Mouse (Mus musculus) midbrain, embryonic 12.5 days (tissue): ENCODE data around the gene Serinc3. TPM values are rescaled to one million over a fixed set of nuclear protein-coding genes. Genes with fewer than 3 reads are reported as not detected.
"Not testable (repeated sequence)": the region's sequence is repeated elsewhere in the genome, so short reads cannot be mapped to it uniquely, and the experiment has no call there.

Experiments
- ATAC-seq: fragments of 200-750 bp; cut with Nextera tagmentation; 2 replicates; pipeline ENCODE4 v1.8.0; 2017; ENCODE audit warnings: low read depth, moderate TSS enrichment, moderate library complexity; ENCODE audit not compliant: low FRiP score
- H3K27ac ChIP-seq: fragments of 300-500 bp; sonication (generic); replicated peaks from 2 replicates; pipeline ENCODE4 v1.5.1; 2016; ENCODE audit warnings: mild to moderate bottlenecking
- H3K27me3 ChIP-seq: fragments of 300-500 bp; sonication (generic); 2 replicates; pipeline ENCODE4 v1.6.1; 2016; ENCODE audit warnings: mild to moderate bottlenecking
- H3K36me3 ChIP-seq: fragments of 300-500 bp; sonication (generic); 2 replicates; pipeline ENCODE4 v1.6.1; 2016
- H3K4me1 ChIP-seq: fragments of 300-500 bp; sonication (generic); 2 replicates; pipeline ENCODE4 v1.6.1; 2016
- H3K4me2 ChIP-seq: fragments of 300-500 bp; sonication (generic); replicated peaks from 2 replicates; pipeline ENCODE4 v1.6.1; 2016; ENCODE audit warnings: mild to moderate bottlenecking, moderate library complexity
- H3K4me3 ChIP-seq: fragments of 300-500 bp; sonication (generic); 2 replicates; pipeline ENCODE4 v1.5.1; 2016; ENCODE audit warnings: mild to moderate bottlenecking
- H3K9ac ChIP-seq: fragments of 300-500 bp; sonication (generic); replicated peaks from 2 replicates; pipeline ENCODE4 v1.6.1; 2016; ENCODE audit warnings: mild to moderate bottlenecking, moderate library complexity
- H3K9me3 ChIP-seq: fragments of 300-500 bp; sonication (generic); 2 replicates; pipeline ENCODE4 v1.6.1; 2016; ENCODE audit warnings: mild to moderate bottlenecking
- WGBS: fragments of 180-500 bp; shearing (Covaris S2); methylation state at CpG from one replicate; pipeline ENCODE4 v1.1.7; 2016; 5-methylcytosine and 5-hydroxymethylcytosine counted together
- polyA plus RNA-seq: library from polyadenylated mRNA; unstranded; fragments of >200 nt; fragmentation: Nextera tagmentation; extraction: Ambion mirVana; gene quantifications from 2 replicates; pipeline ENCODE4 v1.2.1, GENCODE M21; 2016

Gene Serinc3
- polyA plus RNA-seq, 1 experiment from 2014 or later: 35.0 TPM

- Histone ChIP-seq H3K4me2 (peak overlapping the region; percentile 58), H3K4me1 (peaks cover 15% of the 10 kb centered on the region), H3K27ac (no peak overlapping the region), H3K9ac (no peak overlapping the region), H3K4me3 (peak overlapping the region; percentile 93), H3K36me3 (no peaks in the 10 kb centered on the region), H3K27me3 (no peaks in the 10 kb centered on the region), H3K9me3 (no peaks in the 10 kb centered on the region)
- no peak for ATAC-seq
- WGBS: 94% methylated on average over 30 of the region's 30 CpGs
These were observed 2.0 kb downstream of the Serinc3 start for GRCm38 (mm10) chr2:163642685-163643575.

GRCm38 (mm10) chr2:163641681-163642080 is 3.2 kb downstream of the Serinc3 start:
- H3K27me3 ChIP-seq: no peaks in the 10 kb centered on the region
- H3K4me1 ChIP-seq: peaks cover 15% of the 10 kb centered on the region
- H3K9ac ChIP-seq: no peak overlapping the region
- 92% methylated on average over 3 of the region's 3 CpGs for WGBS
- H3K4me3 ChIP-seq: no peak overlapping the region
- no peak overlapping the region for H3K4me2 ChIP-seq
- no peaks in the 10 kb centered on the region for H3K36me3 ChIP-seq
- H3K9me3 ChIP-seq: no peaks in the 10 kb centered on the region
- no peak overlapping the region for H3K27ac ChIP-seq
- no peak for ATAC-seq

- Histone ChIP-seq H3K9ac (no peak overlapping the region), H3K4me1 (peaks cover 15% of the 10 kb centered on the region), H3K27me3 (no peaks in the 10 kb centered on the region), H3K4me2 (no peak overlapping the region), H3K9me3 (no peaks in the 10 kb centered on the region), H3K4me3 (no peak overlapping the region), H3K27ac (no peak overlapping the region), H3K36me3 (0 out of 2 replicates have a peak, but pooled peaks cover 4% of the 10 kb centered on the region)
- 83% methylated on average over 3 of the region's 3 CpGs for WGBS
- ATAC-seq: no peak
These were observed 4.4 kb downstream of the Serinc3 start for GRCm38 (mm10) chr2:163640493-163640892.

GRCm38 (mm10) chr2:163637655-163638266 is 7.2 kb downstream of the Serinc3 start:
- no peak for ATAC-seq
- 76% methylated on average over 5 of the region's 5 CpGs for WGBS

GRCm38 (mm10) chr2:163636057-163636456 is 8.9 kb downstream of the Serinc3 start:
- Histone ChIP-seq H3K27me3 (no peaks in the 10 kb centered on the region), H3K27ac (no peak overlapping the region), H3K4me3 (no peak overlapping the region), H3K9ac (no peak overlapping the region), H3K36me3 (peaks cover 36% of the 10 kb centered on the region), H3K4me1 (0 out of 2 replicates have a peak, but pooled peaks cover 2% of the 10 kb centered on the region), H3K4me2 (no peak overlapping the region), H3K9me3 (no peaks in the 10 kb centered on the region)
- WGBS: 91% methylated on average over 2 of the region's 2 CpGs
- no peak for ATAC-seq

More at GRCm38 (mm10) chr2:163637655-163638266, 7.2 kb downstream of the Serinc3 start:
- Histone ChIP-seq H3K4me2 (no peak overlapping the region), H3K27ac (no peak overlapping the region), H3K4me3 (no peak overlapping the region), H3K9me3 (no peaks in the 10 kb centered on the region), H3K27me3 (no peaks in the 10 kb centered on the region), H3K9ac (no peak overlapping the region), H3K36me3 (peaks cover 19% of the 10 kb centered on the region), H3K4me1 (0 out of 2 replicates have a peak, but pooled peaks cover 5% of the 10 kb centered on the region)

- no peak for ATAC-seq
- H3K9ac ChIP-seq: no peak overlapping the region
- 0 out of 2 replicates have a peak, but pooled peaks cover 1% of the 10 kb centered on the region for H3K4me1 ChIP-seq
- no peak overlapping the region for H3K4me2 ChIP-seq
- WGBS: 95% methylated on average over 2 of the region's 2 CpGs
- H3K9me3 ChIP-seq: no peaks in the 10 kb centered on the region
- no peak overlapping the region for H3K27ac ChIP-seq
- H3K4me3 ChIP-seq: no peak overlapping the region
- peaks cover 53% of the 10 kb centered on the region for H3K36me3 ChIP-seq
- no peaks in the 10 kb centered on the region for H3K27me3 ChIP-seq
These were observed 10.7 kb downstream of the Serinc3 start for GRCm38 (mm10) chr2:163634211-163634610.

- 96% methylated on average over 2 of the region's 2 CpGs for WGBS
These were observed 13.2 kb downstream of the Serinc3 start for GRCm38 (mm10) chr2:163631715-163632114.

GRCm38 (mm10) chr2:163631223-163631622 is 13.7 kb downstream of the Serinc3 start:
- Histone ChIP-seq H3K4me2 (no peak overlapping the region), H3K9me3 (no peaks in the 10 kb centered on the region), H3K4me1 (no peaks in the 10 kb centered on the region), H3K9ac (no peak overlapping the region), H3K36me3 (peaks cover 81% of the 10 kb centered on the region), H3K4me3 (no peak overlapping the region), H3K27me3 (no peaks in the 10 kb centered on the region), H3K27ac (no peak overlapping the region)
- WGBS: 94% methylated on average over 4 of the region's 4 CpGs
- no peak for ATAC-seq

More at GRCm38 (mm10) chr2:163631715-163632114, 13.2 kb downstream of the Serinc3 start:
- Histone ChIP-seq H3K9me3 (no peaks in the 10 kb centered on the region), H3K4me2 (no peak overlapping the region), H3K4me3 (no peak overlapping the region), H3K36me3 (peaks cover 76% of the 10 kb centered on the region), H3K4me1 (no peaks in the 10 kb centered on the region), H3K27me3 (no peaks in the 10 kb centered on the region), H3K27ac (no peak overlapping the region), H3K9ac (no peak overlapping the region)
- ATAC-seq: no peak

GRCm38 (mm10) chr2:163621401-163621800 is 23.5 kb downstream of the Serinc3 start:
- 92% methylated on average over 3 of the region's 3 CpGs for WGBS
- peaks cover 90% of the 10 kb centered on the region for H3K36me3 ChIP-seq
- not testable (repeated sequence) for ATAC-seq, H3K27me3 ChIP-seq, H3K4me3 ChIP-seq, H3K27ac ChIP-seq, H3K9ac ChIP-seq, H3K4me1 ChIP-seq, H3K4me2 ChIP-seq, H3K9me3 ChIP-seq

- Histone ChIP-seq H3K9ac (no peak overlapping the region), H3K4me3 (no peak overlapping the region), H3K27me3 (no peaks in the 10 kb centered on the region), H3K27ac (no peak overlapping the region), H3K36me3 (peaks cover 90% of the 10 kb centered on the region), H3K4me1 (no peaks in the 10 kb centered on the region), H3K4me2 (no peak overlapping the region), H3K9me3 (no peaks in the 10 kb centered on the region)
- no peak for ATAC-seq
- 91% methylated on average over 8 of the region's 8 CpGs for WGBS
These were observed 24.5 kb downstream of the Serinc3 start for GRCm38 (mm10) chr2:163620451-163620850.

- Histone ChIP-seq H3K9ac (no peak overlapping the region), H3K27ac (no peak overlapping the region), H3K4me1 (no peaks in the 10 kb centered on the region), H3K36me3 (peaks cover 93% of the 10 kb centered on the region), H3K9me3 (no peaks in the 10 kb centered on the region), H3K4me2 (no peak overlapping the region), H3K4me3 (no peak overlapping the region), H3K27me3 (no peaks in the 10 kb centered on the region)
- ATAC-seq: no peak
- WGBS: 89% methylated on average over 4 of the region's 4 CpGs
These were observed 27.1 kb downstream of the Serinc3 start for GRCm38 (mm10) chr2:163617874-163618273.

GRCm38 (mm10) chr2:163617232-163617863 is 27.6 kb downstream of the Serinc3 start:
- 83% methylated on average over 3 of the region's 3 CpGs for WGBS
- no peak overlapping the region for H3K4me2 ChIP-seq
- no peaks in the 10 kb centered on the region for H3K4me1 ChIP-seq
- H3K9me3 ChIP-seq: no peaks in the 10 kb centered on the region
- H3K27ac ChIP-seq: no peak overlapping the region
- H3K9ac ChIP-seq: no peak overlapping the region
- no peak for ATAC-seq
- H3K27me3 ChIP-seq: no peaks in the 10 kb centered on the region
- H3K4me3 ChIP-seq: no peak overlapping the region
- H3K36me3 ChIP-seq: peaks cover 88% of the 10 kb centered on the region
